Mouse (Mus musculus): ENCODE measurements around the gene Robo1.

The Robo1 gene

DNA sequence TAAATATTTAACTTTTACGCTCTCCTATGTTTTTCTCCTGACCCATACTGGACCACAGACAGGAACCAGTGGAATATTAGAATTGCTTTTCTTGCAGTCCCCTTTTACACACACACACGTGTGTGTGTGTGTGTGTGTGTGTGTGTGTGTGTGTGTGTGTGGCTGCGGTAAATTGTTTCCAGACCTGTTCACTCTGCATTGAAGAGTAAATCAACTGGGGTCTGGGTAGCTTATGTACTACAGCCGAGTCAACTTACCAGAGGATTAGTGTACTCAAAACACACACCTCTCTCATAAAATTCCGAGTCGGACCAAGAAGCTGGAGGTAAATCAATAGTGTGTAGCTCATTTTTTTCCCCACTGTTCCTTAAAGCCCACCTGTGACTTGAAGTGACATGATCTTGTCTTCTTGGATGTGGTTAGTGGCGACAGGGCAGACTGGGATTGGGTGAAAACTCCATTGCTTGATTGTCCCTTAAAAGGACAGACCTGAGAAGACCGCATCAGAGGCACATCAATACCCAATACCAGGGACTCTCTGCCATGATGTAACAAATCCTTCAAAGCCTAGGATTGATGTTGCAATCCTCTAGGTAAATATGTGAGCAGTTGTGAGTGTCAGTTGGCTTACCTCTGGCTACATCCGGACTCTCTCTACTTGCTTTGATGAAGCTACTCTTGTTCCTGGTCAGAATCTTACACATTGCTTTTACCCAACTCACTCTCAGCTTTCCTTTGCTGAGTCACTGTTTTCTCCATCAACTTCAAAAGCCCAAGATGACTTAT is 457.2 kb downstream of the Robo1 start:
- no peak for DNase-seq

DNA sequence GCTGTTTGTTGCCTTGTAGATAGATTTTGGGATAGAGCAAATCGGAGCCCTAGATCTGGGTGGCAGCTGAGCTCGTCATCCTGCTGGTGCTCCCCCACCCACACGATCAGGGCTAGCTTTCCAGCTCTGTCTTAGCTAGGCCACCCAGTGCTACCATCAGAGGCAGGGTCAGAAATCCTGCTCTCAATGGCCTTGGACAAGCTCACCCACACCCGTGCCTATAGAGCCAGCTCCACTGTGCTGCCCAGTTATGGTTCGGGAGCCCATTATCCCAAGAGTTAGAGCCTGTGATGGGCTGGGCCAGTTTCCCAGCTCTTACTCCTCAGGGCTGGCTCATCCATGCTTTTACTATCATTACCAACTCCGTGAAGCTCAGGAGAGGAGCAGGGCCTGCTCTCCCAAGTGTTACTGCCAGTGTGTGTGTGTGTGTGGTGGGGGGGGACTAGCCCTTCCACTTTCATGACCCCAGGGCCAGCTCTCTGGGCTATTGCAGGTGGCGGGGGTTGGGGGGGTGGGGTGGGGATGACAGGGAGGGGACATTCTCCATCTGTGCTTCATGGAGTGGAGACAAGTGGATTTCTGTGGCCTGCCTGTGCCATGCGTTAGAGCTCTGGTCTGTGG is 461.2 kb downstream of the Robo1 start:
- no peak for DNase-seq

DNA sequence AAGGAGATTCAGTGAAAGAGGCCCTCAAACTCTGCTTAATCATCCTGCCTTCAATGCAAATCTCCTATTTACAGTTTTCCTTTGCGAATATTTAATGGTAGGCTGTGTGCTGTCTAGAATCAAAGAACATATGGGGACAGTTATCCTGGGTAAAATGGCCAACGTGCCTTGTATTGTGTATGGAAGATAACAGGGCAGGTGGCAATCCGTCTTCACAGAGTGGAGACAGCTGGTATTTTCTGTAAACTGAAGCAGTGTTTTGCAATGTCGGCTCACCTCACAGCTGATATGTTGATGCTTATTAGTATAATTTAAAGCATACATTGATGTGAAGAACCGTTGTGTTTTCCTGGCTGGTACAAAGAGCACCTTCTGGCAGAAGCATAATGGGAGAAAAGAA is 464.2 kb downstream of the Robo1 start:
- no peak for DNase-seq

DNA sequence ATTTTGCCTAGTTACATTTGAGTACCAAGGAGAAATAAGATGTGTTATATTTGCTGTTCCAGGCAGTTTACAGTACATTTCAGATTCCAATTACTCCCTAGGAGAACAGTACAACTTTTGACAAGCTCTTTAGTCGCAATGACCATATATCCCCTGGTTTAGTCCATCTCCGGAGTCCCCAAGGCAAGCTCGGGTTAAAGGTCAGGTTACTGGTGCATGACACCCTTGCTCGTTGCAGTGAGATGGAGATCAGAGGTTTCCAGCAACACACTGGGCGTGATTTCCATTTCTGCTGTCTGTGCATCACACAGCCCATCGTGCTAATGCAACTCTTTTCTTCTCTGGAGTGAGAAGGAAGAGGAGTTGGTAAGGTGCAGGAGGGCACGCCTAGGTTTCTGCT is 464.9 kb downstream of the Robo1 start:
- DNase-seq, result no peak

DNA sequence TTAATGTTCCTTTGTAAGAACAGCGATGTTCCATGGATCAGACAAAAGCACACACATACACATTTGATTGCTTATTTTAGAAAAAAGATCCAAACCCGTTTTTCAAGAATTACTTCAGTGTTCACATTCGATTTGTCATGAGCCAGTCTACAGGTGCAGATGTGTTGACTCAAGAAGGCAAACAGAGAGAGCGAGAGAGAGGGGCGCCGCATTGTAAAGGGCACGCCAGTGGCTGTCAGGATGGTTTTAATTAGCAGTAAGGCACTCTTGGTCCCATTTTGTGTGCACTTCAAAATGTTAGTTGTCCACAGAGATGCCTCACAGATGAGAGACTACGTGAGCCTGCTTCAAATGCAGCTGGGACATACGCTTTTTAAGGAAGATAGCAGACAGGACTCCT is 470.4 kb downstream of the Robo1 start:
- DNase-seq, result no peak

DNA sequence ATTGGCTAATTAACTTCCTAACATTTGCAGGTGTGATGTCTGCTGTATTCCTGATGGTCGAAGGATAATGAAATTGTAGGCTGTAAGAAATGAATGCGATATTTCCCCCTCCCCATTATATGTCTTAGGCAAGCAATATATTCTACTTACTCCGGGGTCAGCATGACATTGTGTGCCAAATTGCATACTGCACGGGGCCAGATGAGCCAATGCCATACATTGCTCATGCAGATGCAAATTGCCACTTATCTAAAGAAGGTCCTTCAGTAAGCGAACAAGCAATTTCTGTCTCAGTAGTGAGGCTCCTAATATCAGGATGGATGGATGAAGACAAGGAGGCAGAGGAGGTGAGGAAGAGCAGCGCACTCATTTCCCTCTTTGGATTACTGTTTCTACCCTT is 474.1 kb downstream of the Robo1 start:
- no peak for DNase-seq

DNA sequence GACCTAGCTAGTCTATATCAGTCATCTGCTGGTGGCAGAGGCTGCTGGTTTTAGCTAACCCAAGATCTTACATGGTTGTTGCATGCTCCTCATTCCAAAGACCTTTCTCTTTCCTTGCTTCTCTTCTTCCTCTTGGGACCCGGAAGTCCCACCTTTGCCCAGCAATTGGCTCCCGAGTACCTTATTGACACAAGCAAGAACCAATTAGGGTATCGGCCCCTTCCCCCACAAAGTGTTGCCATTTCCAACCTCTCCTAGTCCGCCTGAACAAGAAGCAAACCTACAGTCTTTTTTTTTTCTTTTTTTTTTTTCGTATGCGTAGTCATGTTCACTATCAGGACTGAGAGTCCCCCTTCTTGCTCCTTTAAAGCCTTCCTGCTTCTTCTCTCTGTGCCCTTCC is 478.0 kb downstream of the Robo1 start:
- DNase-seq, result no peak

DNA sequence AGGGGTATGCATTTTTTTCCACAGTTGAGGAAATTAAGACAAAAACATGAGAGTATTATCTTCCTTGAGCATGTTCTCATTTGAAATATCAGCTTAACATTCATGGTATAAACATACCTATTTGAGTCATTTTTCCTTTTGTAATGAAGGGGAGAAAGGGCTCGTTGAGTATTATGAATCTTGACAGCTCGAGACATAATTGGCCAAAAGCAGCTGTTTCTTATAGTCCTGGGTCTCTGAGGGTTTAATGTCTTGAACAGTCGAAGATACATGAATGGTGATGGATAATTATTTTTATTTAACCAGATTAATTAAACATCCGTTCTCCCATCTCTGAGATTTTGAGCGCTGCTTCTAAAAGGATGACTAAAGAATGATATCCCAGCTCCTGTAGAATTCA is 478.5 kb downstream of the Robo1 start:
- no peak for DNase-seq

DNA sequence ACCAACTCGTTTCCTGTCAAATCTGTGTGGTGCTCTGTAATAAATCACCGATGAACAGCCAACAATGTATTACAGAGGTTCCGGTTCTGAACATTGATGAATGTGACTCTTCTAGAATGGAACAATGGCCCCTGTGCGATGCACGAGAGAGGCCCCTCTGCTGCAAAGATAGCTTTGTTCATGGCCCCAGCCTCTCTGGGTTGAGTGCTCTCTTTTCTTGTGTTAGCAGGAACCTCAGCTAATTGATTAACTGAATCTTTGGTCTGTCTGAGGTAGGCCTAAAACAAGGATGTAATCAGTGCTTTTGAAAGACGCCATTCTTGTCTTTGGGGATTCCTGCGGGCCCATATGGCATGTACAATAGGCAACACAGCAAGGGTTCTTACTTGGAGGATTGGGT is 479.9 kb downstream of the Robo1 start:
- DNase-seq, result no peak

DNA sequence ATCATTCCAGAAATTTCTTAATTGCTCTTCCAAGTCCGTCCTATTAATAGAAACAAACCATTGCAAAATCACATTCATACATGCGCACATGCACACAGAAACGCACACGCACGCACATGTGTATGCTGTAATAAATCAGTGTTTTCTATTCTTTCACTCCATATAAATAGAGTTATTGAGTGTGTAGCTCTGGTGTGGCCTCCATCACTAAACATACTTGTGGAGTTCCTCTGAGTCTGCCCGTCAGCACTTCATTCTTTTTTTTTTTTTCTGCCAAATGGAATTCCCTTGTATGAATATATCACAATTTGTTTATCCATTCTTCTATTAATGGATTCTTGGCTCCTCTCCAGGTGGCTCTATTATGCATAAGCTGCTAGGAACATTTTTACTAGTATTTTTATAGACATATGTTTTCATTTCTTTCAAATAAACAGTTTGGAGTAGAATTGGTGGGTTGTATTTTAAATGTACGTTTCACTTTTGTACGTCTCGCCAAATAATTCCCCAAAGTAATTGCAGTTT is 483.1 kb downstream of the Robo1 start:
- DNase-seq, result no peak

DNA sequence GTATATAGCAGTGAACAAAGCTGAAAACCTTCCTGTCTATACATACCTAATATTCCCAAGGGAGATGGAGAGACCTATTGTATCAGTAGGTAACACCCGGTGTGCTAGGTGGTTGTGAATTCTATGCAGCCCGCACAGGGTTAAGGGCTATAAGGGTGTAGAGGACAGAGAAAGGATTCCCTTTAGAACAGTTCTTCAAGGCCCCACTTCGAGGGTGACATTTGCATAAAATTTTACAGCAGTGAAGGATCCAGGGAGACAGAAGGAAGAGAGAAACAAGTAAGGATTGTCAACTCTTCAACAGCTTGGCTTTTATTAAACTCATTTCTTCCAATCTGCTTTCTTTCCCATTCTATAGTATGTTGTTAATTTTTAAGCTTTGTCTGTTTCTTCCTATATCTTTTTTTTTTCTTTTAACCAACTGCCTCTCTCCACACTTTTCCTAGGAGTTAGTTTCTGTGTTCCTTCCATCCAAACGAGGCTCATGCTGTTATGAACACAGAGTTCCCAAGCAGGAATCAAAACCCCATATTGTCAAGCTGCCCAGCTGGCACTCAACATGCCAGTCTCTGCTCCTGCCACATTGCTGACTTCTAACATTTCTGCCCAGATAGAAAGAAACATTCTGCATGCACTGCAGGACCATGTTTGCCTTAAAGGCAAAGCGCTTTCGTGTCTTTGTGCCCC is 486.7 kb downstream of the Robo1 start:
- no peak for DNase-seq

DNA sequence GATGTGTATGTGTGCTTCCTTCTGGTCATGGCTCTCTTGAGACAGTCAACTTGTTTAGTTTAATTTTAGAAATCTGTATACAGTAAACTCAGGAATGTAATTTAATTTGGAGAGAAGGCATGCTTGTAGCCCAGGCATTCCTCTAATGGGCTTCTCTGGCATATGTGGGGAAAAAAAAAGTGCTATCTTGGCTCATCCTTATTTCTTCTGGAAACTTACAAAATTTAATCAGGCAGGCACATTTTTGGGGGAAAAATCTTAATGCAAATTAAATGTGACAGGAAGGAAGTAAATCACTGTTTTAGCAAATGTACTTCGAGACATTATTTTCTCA is 487.2 kb downstream of the Robo1 start:
- no peak for DNase-seq

DNA sequence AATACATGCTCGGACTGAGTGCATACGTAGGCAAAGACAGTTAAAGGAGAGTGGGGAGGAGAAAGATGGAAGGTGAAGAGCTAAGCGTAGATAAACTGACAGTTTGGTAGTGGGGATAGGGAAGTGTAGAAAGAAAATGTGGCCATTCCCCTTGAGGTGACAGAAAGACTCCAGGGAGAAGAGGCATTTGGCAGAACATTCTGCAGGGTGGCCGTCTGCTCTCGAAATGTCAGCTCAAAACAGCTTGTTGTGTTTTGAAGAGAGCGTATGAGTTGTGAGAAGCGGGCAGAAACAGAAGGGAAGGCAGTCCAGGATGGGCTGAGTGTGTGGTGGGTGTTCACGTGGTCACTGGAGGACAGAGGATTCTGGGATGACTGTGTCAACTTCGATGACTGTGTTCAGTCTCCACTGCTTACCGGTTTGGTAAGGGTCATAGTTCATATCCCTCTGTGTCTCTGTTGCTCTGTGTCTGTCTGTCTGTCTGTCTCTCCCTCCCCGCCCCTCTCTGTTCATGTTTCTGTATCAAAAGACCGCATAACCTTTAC is 490.4 kb downstream of the Robo1 start:
- no peak for DNase-seq

DNA sequence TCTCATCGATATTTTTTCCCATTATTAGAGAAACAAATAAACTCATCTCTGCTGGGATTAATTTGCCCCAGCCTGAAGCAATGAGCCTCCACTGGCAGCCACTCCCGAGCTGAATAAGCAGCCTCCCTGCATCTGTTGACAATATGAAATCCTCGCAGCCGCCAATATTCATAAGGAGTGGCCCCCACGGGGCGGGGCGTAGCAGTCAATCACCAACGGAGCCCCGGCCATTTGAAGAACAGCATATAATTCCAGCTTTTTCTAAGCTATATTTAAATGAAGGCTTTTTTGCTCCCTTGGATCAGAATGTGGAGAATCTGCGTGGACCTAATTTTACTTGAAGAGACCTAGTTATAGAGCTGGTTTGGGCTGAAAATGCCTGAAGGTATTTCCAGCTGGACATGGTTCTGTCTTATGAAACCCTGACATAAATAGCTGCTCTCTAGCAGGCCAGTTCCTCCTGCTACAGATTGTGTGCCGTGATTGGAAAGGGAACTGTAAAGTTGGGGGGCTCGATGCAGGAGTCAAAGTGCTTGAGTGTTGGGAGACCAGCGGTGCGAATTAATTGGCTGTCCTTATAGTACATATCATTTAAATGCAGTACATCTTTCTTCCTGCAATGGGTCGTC is 492.1 kb downstream of the Robo1 start:
- DNase-seq, result peak; percentile 24

DNA sequence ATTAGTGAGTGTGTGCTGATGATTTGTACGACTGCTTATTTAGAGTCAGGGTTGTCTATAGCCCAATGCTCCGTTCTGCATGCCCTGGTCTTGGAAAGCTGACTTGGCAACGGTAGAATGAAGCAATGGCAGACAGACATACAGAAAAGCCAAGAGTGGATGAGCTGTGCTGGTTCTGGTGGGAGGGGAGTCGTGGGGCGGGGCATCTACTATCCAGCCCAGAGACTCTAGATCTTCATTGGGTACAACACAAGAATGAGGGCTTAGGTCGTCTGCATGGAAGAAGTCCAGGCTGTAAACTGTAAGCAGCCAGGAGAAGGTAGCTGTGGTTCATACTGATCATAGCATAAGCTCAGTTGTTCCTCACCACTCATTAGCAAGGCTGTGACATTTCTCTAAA is 492.7 kb downstream of the Robo1 start:
- DNase-seq, result no peak

DNA sequence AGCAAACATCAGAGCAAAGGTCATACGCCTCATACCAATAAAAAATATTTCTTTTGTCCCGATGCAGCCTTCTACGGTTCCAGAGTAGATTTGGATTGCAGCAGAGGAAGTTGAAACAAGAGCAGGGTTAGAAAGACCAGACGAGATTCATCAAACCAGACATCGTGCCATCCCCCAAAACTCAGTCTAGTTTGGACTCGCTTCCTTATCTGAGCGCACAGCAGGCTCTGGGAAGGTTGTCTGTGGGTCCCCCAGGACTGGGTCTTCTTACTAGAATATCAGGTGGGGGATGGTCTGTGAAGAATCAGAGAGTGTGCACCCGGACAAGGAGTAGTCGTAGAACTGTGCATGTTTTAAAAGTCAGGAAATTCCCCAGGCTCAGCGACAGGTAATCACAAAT is 500.2 kb downstream of the Robo1 start:
- DNase-seq, result no peak

DNA sequence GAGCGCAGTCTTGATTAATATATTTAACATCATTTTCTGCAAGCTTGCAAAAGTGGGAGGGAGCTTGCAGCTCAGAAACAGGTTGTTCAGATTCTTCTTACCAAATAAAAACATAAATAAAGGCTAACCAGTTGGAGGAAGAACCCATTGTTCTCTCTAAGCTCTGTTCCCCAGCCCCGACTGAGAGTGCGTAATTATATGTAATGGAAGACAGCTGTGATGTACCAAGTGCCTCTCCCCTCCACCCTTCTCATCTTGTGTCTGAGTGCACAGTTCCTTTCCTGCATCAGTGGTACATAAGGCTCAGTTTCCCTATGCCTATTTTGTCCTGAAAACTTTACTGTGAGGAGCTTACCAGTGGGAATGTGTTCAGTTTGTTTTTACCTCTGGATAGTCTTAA is 502.8 kb downstream of the Robo1 start:
- DNase-seq, result no peak

DNA sequence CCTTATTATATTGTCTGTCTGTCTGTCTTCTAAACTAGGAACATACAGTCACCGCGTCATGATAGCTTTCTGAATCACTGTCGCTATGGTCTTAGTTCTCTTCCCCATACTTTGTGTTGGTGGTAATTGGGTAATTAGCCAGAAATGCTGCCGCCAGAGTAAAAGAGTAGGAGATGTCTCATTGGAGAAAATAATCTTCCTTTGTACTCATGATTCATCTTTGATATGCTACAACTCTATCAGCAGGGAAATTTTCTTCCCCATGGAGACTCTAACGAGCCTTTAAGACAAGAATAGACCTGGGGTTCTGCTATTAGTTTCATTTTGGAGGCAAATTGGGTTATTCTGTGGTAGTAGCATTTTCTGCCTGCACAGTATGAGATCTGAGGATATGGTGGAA is 503.4 kb downstream of the Robo1 start:
- DNase-seq, result peak; percentile 23

DNA sequence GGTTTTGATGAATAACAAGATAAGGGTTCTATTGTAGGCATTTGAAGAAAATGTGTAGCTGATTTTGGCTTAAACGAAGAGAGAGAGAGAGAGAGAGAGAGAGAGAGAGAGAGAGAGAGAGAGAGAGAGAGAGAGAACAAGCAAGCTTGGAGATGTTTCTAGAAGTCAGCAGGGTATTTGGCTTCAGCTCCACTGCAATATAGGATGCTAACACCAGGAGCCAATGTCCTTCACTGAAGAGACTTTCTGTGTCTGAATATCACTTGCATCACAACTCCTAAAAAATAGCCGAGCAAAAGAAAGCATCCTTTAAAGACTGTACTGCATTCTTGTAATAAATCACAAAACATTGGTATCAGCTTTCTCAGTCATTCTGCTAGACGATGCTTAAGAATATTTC is 503.8 kb downstream of the Robo1 start:
- DNase-seq, result no peak

DNA sequence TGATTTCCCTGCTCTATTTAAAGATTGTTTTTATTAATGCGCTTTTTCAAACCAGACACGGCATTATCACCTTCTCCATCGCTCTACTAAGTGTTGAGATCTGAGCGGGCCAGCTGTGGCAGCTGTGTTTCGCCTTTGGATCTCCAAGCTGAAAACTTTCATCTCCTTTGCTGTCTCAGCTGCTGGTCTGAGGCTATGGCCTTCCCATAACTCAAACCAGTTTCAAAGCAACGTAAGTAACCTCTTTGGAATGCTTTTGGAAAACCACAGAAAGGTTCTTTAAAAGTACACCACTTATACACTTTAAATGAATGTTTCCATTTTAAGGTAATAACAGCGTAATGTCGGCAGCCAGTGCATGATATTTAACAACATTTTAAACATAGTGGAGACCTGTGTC is 520.3 kb downstream of the Robo1 start:
- no peak for DNase-seq

DNA sequence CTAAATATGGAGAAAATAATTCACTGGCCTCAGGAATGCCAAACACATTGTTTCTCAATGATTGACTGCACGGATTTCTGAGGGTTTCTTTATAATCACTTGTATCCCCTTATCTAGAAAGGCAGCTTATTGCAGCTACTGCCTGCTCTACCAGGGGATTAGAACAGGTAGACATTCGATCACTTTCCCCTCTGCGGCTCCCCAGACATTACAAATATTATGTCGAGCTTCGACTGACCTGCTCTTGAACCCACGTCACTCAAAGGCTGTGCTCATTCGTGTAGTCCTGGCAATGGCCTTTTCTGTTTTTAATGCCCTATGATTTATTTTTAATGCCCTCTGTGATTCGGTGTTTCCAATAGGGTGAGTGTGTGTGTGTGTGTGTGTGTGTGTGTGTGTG is 521.4 kb downstream of the Robo1 start:
- DNase-seq, result no peak

DNA sequence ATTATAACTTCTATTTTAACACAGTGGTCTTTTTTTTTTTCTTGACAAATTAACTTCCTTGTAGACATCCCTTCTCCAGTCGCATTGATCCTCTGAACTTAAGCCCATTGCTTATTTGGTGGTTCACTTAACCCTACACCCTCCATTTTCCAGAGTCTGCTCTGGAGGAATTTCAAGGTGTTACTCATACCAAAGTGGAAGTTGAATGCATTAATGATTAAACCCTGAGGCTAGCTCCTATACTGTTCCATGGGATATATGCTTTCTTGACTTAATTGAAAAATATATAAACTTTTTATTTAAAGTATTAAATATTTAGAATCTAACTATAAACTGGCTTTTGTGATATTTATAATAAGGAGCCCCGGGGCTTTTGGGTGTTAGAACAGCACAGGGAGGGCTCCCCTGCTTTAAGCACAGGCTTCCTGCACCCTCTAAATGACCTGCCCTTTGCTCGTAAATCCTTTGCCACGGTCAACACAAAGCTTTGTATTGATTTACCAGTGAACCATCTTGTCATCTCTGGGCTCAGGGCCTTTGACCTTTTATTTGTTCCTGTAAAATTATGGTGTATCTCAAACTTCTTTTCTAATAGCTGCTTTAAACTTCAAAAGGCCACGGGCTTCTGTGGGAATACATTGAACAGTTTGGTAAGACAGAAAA is 522.4 kb downstream of the Robo1 start:
- DNase-seq, result no peak

DNA sequence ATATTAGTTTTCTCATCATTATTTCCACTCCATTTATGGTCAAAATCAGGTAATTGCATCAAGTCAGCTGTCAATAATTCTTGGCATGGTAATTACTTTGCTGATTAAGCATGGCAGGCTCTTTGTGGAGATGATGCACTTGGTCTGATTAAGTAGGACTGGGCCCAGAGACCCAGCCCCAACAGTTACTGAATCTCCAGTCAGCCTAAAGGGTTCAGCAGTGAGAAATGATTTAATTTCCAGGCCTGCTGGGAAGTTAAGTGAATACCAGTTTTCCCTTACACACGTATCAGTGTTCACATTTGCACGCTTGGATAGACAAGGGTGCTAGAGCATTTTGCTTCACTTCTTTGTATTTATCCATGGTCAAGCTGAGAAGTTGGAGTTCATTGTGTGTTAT is 526.2 kb downstream of the Robo1 start:
- no peak for DNase-seq

All from right cerebral cortex, adult 18-20 months (tissue).